Mouse (Mus musculus): ENCODE measurements at regions not wholly inside any gene's neighbourhood (a gene's known extent, or its start where the extent isn't known, plus 50 kb on each side); places are given as distances from the start of the nearest gene placed in this dataset.

DNA sequence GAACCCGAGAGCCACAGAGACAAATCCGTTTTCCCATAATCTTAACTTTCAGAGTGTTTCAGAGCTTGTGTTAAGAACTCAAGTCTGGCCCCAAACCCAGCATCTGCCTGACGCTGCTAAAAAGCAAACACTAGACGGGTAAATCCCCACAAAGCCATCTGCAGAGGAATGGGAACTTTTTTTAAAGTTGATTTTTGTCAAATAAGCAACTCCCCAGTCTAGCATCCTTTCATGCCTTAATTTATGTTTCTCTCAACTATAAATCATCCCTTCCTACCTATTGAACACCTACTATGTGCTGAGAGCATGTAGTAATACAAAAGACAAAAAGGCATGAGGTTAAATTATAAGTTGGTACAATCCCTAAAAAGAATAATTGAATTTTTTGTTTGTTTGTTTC is 50.8 kb upstream of the Itm2b start:
- no peaks in the 10 kb centered on the region for H3K4me1 ChIP-seq
- 80% methylated on average over 4 of the region's 4 CpGs for WGBS
- no peaks in the 10 kb centered on the region for H3K9me3 ChIP-seq (replicated peaks)
- H3K4me2 ChIP-seq, result no peak overlapping the region
- H3K27me3 ChIP-seq (replicated peaks), result no peaks in the 10 kb centered on the region
- H3K4me3 ChIP-seq (replicated peaks), result no peak overlapping the region
- H3K27ac ChIP-seq (replicated peaks), result no peak overlapping the region
- H3K9ac ChIP-seq (replicated peaks), result no peak overlapping the region
- no peak for ATAC-seq (ENCODE audit: low FRiP score)
- no peaks in the 10 kb centered on the region for H3K36me3 ChIP-seq
